In the genomic region with DNA sequence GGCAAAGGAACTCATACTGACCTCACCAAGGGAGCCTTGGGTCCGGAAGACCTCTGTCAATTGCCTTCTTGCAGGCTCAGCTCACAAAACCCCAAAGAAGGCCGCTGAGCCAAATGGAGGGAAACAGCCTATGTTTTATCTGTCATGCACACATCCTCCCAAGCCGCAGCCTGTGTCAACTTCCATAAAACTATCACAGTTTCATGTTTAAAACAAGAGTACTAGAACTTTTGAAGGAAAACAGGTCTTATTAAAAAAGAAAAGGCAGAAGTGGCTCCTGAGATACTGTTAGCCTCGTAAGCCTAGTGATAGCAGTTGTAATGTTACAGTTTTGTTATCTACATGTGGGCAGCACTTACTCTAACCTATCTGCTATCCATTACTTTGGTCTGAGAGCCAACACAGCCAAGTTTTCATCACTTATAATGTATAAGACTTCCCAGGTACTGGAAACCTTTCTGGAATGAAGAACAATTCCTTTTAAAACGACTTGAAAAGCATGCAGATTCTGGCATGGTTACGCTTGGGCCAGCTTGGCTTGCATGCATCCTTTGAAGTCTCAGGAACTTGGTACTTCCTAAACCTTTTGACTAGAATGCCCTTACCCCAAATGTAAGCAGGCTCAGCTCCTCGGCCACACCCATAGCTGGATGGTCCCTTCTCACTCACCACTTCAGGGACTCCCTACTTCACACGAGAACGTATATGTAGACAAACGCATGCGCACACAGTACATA, we compare ENCODE assay signal across 11 mouse cellular contexts.
DNase-seq lines count a peak whose midpoint lies in the region; ATAC-seq lines count a peak whose summit lies in the region.
"Had no signal": no experiment of that assay in that cellular context is flagged by ENCODE, and none has a peak within 500 bp of the region (broad histone marks: within the 10 kb centered on the region; RNA-seq: fewer than 3 reads in every experiment).

No protein-coding gene starts in this region.

- peak; percentile 50 for DNase-seq in spleen, adult 12 weeks (ENCODE audit: low spot score)
- DNase-seq in spleen, adult 18-20 months: no peak
- DNase-seq in c-Kit-negative CD71-positive TER-119-positive erythroid progenitor cells, embryonic 14.5 days (ENCODE audit: low read depth, low spot score): peak; percentile 75
- DNase-seq in liver, embryonic 13.5 days: peak; percentile 71
- DNase-seq in spleen, postnatal 4 days (ENCODE audit: low spot score in 2 of 2): peak; percentile 63 to 77
- DNase-seq in cerebellum, postnatal 36 days: no peak
- DNase-seq in kidney, postnatal 14 days: no peak
- DNase-seq: cerebellum, postnatal 25 days had no signal

- no peaks in the 10 kb centered on the region for H3K27me3 ChIP-seq in liver, embryonic 13.5 days
- no peaks in the 10 kb centered on the region for H3K27me3 ChIP-seq in hindbrain, embryonic 12.5 days
- H3K27me3 ChIP-seq: Patski had no signal

- peak overlapping the region; percentile 83 for H3K4me2 ChIP-seq in liver, embryonic 13.5 days
- H3K4me2 ChIP-seq in hindbrain, embryonic 12.5 days (replicated peaks): no peak overlapping the region

- H3K9ac ChIP-seq in liver, embryonic 13.5 days: peak overlapping the region; percentile 86
- H3K9ac ChIP-seq in hindbrain, embryonic 12.5 days: no peak overlapping the region

- H3K36me3 ChIP-seq in liver, embryonic 13.5 days: 0 out of 2 replicates have a peak, but pooled peaks cover 2% of the 10 kb centered on the region
- no peaks in the 10 kb centered on the region for H3K36me3 ChIP-seq in hindbrain, embryonic 12.5 days

- H3K9me3 ChIP-seq in liver, embryonic 13.5 days (replicated peaks): no peaks in the 10 kb centered on the region
- H3K9me3 ChIP-seq in hindbrain, embryonic 12.5 days (replicated peaks): no peaks in the 10 kb centered on the region

- peak; percentile 82 for ATAC-seq in liver, embryonic 13.5 days (ENCODE audit: low read depth)
- no peak for ATAC-seq in hindbrain, embryonic 12.5 days (ENCODE audit: low FRiP score)
- ATAC-seq: Patski had no signal

- WGBS in liver, embryonic 13.5 days (ENCODE audit: insufficient replicate concordance): 7% methylated on average over 11 of the region's 11 CpGs
- 87% methylated on average over 11 of the region's 11 CpGs for WGBS in hindbrain, embryonic 12.5 days

- peak overlapping the region; percentile 97 for H3K27ac ChIP-seq in liver, embryonic 13.5 days
- H3K27ac ChIP-seq in hindbrain, embryonic 12.5 days: no peak overlapping the region

- H3K4me3 ChIP-seq in liver, embryonic 13.5 days (replicated peaks): peak overlapping the region; percentile 67
- H3K4me3 ChIP-seq in hindbrain, embryonic 12.5 days: no peak overlapping the region
- H3K4me3 ChIP-seq: myocyte had no signal

- H3K4me1 ChIP-seq in liver, embryonic 13.5 days (replicated peaks): peaks cover 76% of the 10 kb centered on the region
- peaks cover 2% of the 10 kb centered on the region; the same call in 1 of the 2 replicates for H3K4me1 ChIP-seq in hindbrain, embryonic 12.5 days

Comparison
In these comparisons a context has a peak if more than half of its experiments do, and no peak if none do; other contexts are left out.
1. DNase-seq: peak in spleen, adult 12 weeks (single experiment), c-Kit-negative CD71-positive TER-119-positive erythroid progenitor cells, embryonic 14.5 days (single experiment), liver, embryonic 13.5 days (single experiment) and spleen, postnatal 4 days (2 of 2); none in spleen, adult 18-20 months (0 of 2), cerebellum, postnatal 36 days (0 of 2) and kidney, postnatal 14 days (single experiment).